Mouse (Mus musculus) midbrain, embryonic 14.5 days (tissue): ENCODE measurements around the gene Apoa4. TPM values are rescaled to one million over a fixed set of nuclear protein-coding genes. Genes with fewer than 3 reads are reported as not detected.

Experiments used
- ATAC-seq: fragments of 200-750 bp; cut with Nextera tagmentation; 2 replicates; pipeline ENCODE4 v1.8.0; 2017; ENCODE audit warnings: moderate number of reproducible peaks, moderate library complexity; ENCODE audit not compliant: low FRiP score, low TSS enrichment
- DNase-seq: peaks from one replicate; pipeline ENCODE4 v3.0.0-alpha.2; 2015
- H3K27ac ChIP-seq: fragments of 300-500 bp; sonication (generic); replicated peaks from 2 replicates; pipeline ENCODE4 v1.5.1; 2014; ENCODE audit warnings: mild to moderate bottlenecking, low read depth, low read length, moderate library complexity
- H3K27me3 ChIP-seq: fragments of 300-500 bp; sonication (generic); 2 replicates; pipeline ENCODE4 v1.6.1; 2014; ENCODE audit warnings: low read length, control low read depth, mixed read lengths; ENCODE audit not compliant: control insufficient read depth, insufficient read depth
- H3K36me3 ChIP-seq: fragments of 300-500 bp; sonication (generic); 2 replicates; pipeline ENCODE4 v1.6.1; 2014; ENCODE audit warnings: low read length, control low read depth; ENCODE audit not compliant: control insufficient read depth, insufficient read depth
- H3K4me1 ChIP-seq: fragments of 300-500 bp; sonication (generic); 2 replicates; pipeline ENCODE4 v1.6.1; 2014; ENCODE audit warnings: mild to moderate bottlenecking, antibody characterized with exemption, low read length, control low read depth; ENCODE audit not compliant: control insufficient read depth, insufficient read depth
- H3K4me2 ChIP-seq: fragments of 300-500 bp; sonication (generic); 2 replicates; pipeline ENCODE4 v1.6.1; 2014; ENCODE audit warnings: mild to moderate bottlenecking, low read length, moderate library complexity
- H3K4me3 ChIP-seq: fragments of 300-500 bp; sonication (generic); replicated peaks from 2 replicates; pipeline ENCODE4 v1.5.1; 2014; ENCODE audit warnings: low read depth, low read length
- H3K9ac ChIP-seq: fragments of 300-500 bp; sonication (generic); replicated peaks from 2 replicates; pipeline ENCODE4 v1.6.1; 2014; ENCODE audit warnings: mild to moderate bottlenecking, low read length, moderate library complexity
- H3K9me3 ChIP-seq: fragments of 300-500 bp; sonication (generic); 2 replicates; pipeline ENCODE4 v1.6.1; 2016; ENCODE audit warnings: low read length, control low read depth, mixed read lengths; ENCODE audit not compliant: control insufficient read depth
- WGBS: fragments of 180-500 bp; shearing (Covaris S2); extraction: QIAGEN DNeasy Blood & Tissue Kit; methylation state at CpG from one replicate; pipeline ENCODE4 v1.1.7; 2014; 5-methylcytosine and 5-hydroxymethylcytosine counted together
- polyA plus RNA-seq: library from polyadenylated mRNA; unstranded; fragments of >200 nt; fragmentation: Nextera tagmentation; extraction: Ambion mirVana; gene quantifications from 2 replicates; pipeline ENCODE4 v1.2.1, GENCODE M21; 2014

The Apoa4 gene
- polyA plus RNA-seq, 1 experiment from 2014 or later: not detected

DNA sequence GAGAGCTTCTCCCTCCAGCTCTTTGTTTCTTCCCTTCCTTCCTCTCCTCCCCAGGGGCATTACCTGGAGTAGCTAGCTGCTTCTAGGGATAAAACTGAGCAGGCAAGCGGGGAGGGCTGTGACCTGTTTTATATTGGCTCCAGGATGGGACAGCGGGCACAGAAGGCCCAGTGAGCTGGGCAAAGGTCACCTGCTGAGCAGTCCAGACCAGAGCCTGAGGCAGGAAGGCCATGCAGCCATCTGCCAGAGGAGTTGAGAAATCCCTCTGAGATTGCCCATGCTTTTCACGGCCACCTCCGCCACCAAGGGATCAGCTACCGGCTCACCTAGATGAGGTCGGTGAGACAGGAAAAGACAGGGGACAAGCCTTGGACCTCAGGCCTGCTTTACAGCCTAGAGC lies 5.3 kb upstream of the Apoa4 start:
- Histone ChIP-seq H3K4me2 (no peak overlapping the region), H3K9me3 (no peaks in the 10 kb centered on the region), H3K27ac (no peak overlapping the region), H3K36me3 (no peaks in the 10 kb centered on the region), H3K4me1 (0 out of 2 replicates have a peak, but pooled peaks cover 5% of the 10 kb centered on the region), H3K4me3 (no peak overlapping the region), H3K27me3 (no peaks in the 10 kb centered on the region), H3K9ac (no peak overlapping the region)
- ATAC-seq: no peak
- WGBS: 84% methylated on average over 6 of the region's 6 CpGs
- DNase-seq: no peak

DNA sequence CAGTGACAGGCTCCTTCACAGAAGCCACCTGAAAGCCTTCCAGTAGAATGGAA lies 5.1 kb upstream of the Apoa4 start, which contains the start of gene Apoc3:
Gene Apoc3, minus strand, starts transcription at position 41 of the 53 bp plus-strand sequence.
- DNase-seq (no peak), ATAC-seq (no peak)
- H3K27ac ChIP-seq: no peak within 1 kb of the TSS
- H3K9me3 ChIP-seq: no peaks in the 10 kb centered on the region
- no peak within 1 kb of the TSS for H3K4me3 ChIP-seq
- no peaks in the 10 kb centered on the region for H3K36me3 ChIP-seq
- H3K4me1 ChIP-seq: 0 out of 2 replicates have a peak, but pooled peaks cover 5% of the 10 kb centered on the region
- no peak within 1 kb of the TSS for H3K4me2 ChIP-seq
- no peak within 1 kb of the TSS for H3K9ac ChIP-seq
- no peaks in the 10 kb centered on the region for H3K27me3 ChIP-seq

DNA sequence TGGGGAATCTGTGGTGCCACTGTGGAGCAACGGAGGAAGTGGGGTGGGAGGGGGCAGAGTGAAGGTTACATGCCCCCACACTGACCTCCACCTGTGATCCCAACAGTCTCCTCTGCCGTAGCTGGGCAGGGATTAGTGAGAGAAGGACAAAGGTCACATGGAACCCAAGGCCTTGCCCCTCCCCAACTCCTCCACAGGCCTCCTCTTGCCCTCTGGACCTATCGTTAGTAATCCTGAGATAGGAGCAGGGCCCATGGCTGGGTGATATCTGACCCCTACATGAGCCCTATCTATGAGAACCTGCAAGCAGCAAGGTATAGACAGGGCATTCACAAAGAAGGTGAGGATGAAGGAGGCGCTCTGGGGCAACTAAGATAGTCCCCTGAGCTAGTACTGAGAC lies 4.8 kb upstream of the Apoa4 start:
- DNase-seq: no peak
- Histone ChIP-seq H3K9ac (no peak overlapping the region), H3K27ac (no peak overlapping the region), H3K4me2 (no peak overlapping the region), H3K4me1 (0 out of 2 replicates have a peak, but pooled peaks cover 3% of the 10 kb centered on the region), H3K27me3 (no peaks in the 10 kb centered on the region), H3K36me3 (no peaks in the 10 kb centered on the region), H3K9me3 (no peaks in the 10 kb centered on the region), H3K4me3 (no peak overlapping the region)
- ATAC-seq: no peak
- 44% methylated on average over 4 of the region's 4 CpGs for WGBS

DNA sequence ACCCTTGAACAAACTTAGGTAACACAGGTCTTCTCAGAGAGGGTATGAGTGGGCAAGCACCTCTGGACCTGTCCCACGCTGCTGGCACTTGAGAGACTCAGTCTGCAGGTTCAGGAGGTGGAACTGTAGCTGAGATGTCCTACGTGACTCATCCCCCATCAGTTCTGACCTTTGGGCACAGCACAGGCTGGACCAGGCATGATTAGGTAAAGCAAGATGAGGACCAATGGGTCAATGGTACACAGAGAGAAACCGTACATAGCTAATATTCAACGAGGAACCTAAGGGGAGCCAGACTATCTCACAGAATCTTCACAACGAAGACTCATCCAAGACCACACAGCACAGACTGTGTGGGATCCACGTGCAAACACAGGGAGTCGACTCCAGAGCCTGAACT lies 1.6 kb upstream of the Apoa4 start:
- Histone ChIP-seq H3K4me2 (no peak overlapping the region), H3K4me3 (no peak overlapping the region), H3K27ac (no peak overlapping the region), H3K27me3 (no peaks in the 10 kb centered on the region), H3K9me3 (no peaks in the 10 kb centered on the region), H3K9ac (no peak overlapping the region), H3K36me3 (no peaks in the 10 kb centered on the region), H3K4me1 (no peaks in the 10 kb centered on the region)
- no peak for DNase-seq
- no peak for ATAC-seq
- WGBS: 89% methylated on average over 7 of the region's 7 CpGs

DNA sequence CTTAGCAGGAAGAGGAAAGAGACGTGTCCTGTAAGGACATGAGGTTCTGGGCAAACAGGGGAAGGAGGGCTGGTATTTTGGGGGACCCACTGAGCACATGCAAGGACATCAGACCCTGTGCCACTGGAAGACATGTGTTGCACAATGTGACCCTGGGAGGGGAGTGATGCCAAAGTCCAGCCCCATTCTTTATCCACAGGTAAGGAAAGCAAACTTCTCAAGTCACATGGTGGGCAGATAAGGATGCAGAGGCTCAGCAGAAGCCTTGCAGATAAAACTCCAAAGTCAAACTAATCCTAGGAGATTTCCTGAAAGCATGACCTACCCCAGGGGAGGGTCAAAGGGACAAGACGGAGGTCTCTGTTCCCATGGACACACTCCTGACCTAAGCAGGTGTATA lies 1.3 kb downstream of the Apoa4 start:
- H3K4me2 ChIP-seq: no peak overlapping the region
- DNase-seq (no peak), ATAC-seq (no peak)
- no peaks in the 10 kb centered on the region for H3K36me3 ChIP-seq
- 82% methylated on average over 2 of the region's 2 CpGs for WGBS
- H3K27me3 ChIP-seq: no peaks in the 10 kb centered on the region
- H3K27ac ChIP-seq: no peak overlapping the region
- H3K9me3 ChIP-seq: no peaks in the 10 kb centered on the region
- no peaks in the 10 kb centered on the region for H3K4me1 ChIP-seq
- H3K9ac ChIP-seq: no peak overlapping the region
- no peak overlapping the region for H3K4me3 ChIP-seq

DNA sequence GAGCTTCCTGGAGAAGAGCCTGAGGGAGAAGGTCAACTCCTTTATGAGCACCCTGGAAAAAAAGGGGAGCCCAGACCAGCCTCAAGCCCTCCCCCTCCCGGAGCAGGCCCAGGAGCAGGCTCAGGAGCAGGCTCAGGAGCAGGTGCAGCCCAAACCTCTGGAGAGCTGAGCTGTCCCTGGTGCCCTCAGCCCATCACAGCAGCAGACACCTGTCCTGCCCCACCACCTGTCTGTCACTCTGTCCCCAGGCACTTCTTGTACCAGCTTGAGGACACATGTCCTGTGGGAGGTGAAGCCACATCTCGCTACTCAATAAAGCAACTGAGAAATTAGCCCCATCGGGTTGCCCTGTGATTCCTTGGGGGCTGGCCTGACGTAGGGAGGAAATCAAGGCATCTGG lies 2.6 kb downstream of the Apoa4 start:
- no peaks in the 10 kb centered on the region for H3K9me3 ChIP-seq

DNA sequence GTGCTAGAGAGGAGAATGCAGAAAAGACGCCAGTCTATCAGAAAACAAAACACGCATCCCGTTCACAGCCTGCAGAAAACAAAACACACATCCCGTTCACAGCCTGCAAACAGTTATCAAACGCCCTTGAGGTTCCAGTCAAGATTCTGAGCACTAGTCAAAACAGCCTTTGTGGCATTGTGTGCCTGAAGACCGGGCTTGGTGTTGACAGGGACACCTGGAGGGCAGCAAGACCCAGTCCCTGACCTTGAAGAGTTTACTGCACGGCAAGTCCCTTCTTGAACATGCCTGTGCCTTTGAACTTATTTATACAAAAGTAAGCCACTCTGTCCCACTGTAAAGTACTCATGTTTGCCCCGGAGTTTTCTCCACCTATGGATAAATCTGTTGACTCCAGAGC lies 3.1 kb downstream of the Apoa4 start:
- H3K36me3 ChIP-seq: no peaks in the 10 kb centered on the region
- no peak overlapping the region for H3K27ac ChIP-seq
- H3K4me3 ChIP-seq: no peak overlapping the region
- H3K4me1 ChIP-seq: no peaks in the 10 kb centered on the region
- no peak overlapping the region for H3K9ac ChIP-seq
- H3K27me3 ChIP-seq: no peaks in the 10 kb centered on the region
- no peaks in the 10 kb centered on the region for H3K9me3 ChIP-seq
- no peak for ATAC-seq
- 71% methylated on average over 8 of the region's 8 CpGs for WGBS
- H3K4me2 ChIP-seq: no peak overlapping the region
- no peak for DNase-seq

More for the DNA sequence above, 2.6 kb downstream of the Apoa4 start:
- no peak for DNase-seq
- no peak overlapping the region for H3K27ac ChIP-seq
- ATAC-seq: no peak
- H3K36me3 ChIP-seq: no peaks in the 10 kb centered on the region
- no peak overlapping the region for H3K9ac ChIP-seq
- WGBS: 76% methylated on average over 4 of the region's 4 CpGs
- H3K4me2 ChIP-seq: no peak overlapping the region
- H3K27me3 ChIP-seq: no peaks in the 10 kb centered on the region
- H3K4me3 ChIP-seq: no peak overlapping the region
- H3K4me1 ChIP-seq: no peaks in the 10 kb centered on the region

DNA sequence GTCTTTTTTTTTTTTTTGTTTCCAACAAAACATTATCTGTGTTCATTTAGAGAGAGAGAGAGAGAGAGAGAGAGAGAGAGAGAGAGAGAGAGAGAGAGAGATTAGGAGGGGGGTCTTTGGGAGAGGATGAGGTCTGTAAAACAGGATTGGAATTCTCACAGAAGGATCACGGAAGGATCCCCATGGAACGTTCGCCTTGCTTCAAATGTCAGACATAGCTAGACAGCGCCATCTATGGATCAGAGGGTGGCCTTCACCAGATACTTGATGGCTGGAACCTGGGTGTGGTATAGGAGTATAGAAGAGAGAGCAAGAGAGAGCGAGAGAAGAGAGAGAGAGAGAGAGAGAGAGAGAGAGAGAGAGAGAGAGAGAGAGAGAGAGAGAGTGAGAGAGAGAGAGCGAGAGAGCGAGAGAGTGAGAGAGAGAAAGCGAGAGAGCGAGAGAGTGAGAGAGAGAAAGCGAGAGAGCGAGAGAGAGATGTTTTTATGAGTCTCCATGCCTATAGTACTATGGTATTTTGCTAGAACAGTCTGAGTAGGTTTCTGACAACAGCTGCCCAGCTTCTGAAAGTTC lies 6.3 kb downstream of the Apoa4 start:
- Histone ChIP-seq H3K4me3 (no peak overlapping the region), H3K27me3 (no peaks in the 10 kb centered on the region), H3K36me3 (no peaks in the 10 kb centered on the region), H3K4me1 (no peaks in the 10 kb centered on the region), H3K9ac (no peak overlapping the region), H3K4me2 (no peak overlapping the region), H3K27ac (no peak overlapping the region), H3K9me3 (no peaks in the 10 kb centered on the region)
- peak; percentile 95 for DNase-seq
- no peak for ATAC-seq
- 27% methylated on average over 11 of the region's 11 CpGs for WGBS

DNA sequence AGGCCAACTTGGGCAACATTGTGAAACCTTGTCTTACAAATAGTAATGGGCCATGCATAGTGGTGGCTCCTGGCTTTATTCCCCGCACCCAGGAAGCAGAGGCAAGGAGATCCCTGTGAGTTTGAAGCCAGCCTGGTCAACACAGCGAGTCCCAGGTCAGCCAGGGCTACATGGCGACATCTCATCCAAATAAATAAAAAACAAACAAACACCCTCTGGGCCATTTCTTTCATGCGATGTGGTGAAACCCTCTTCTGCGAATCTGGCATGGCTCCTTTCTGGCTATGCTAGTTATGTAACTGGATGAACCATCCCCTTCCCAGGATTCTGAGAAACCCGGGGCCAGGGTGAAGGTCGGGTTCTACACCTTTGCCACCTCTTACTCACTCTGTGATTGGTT lies 15.7 kb downstream of the Apoa4 start:
- H3K36me3 ChIP-seq: no peaks in the 10 kb centered on the region
- no peaks in the 10 kb centered on the region for H3K4me1 ChIP-seq
- WGBS: 88% methylated on average over 7 of the region's 7 CpGs
- no peak overlapping the region for H3K9ac ChIP-seq
- no peaks in the 10 kb centered on the region for H3K9me3 ChIP-seq
- H3K4me3 ChIP-seq: no peak overlapping the region
- no peak overlapping the region for H3K27ac ChIP-seq
- no peak for ATAC-seq
- H3K27me3 ChIP-seq: no peaks in the 10 kb centered on the region; the same call in 1 of the 2 replicates
- H3K4me2 ChIP-seq: no peak overlapping the region
- no peak for DNase-seq
